Mouse (Mus musculus): ENCODE measurements at regions not wholly inside any gene's neighbourhood (a gene's known extent, or its start where the extent isn't known, plus 50 kb on each side); places are given as distances from the start of the nearest gene placed in this dataset.
"Not testable (repeated sequence)": the region's sequence is repeated elsewhere in the genome, so short reads cannot be mapped to it uniquely, and the experiment has no call there.

GRCm38 (mm10) chr7:62235766-62236165, 110.6 kb upstream of the Ndn start:
- no peaks in the 10 kb centered on the region for H3K9me3 ChIP-seq (replicated peaks; ENCODE audit: control insufficient read depth, low read length)

GRCm38 (mm10) chr7:62261688-62262114, 84.7 kb upstream of the Ndn start:
- Histone ChIP-seq H3K9me3 (replicated peaks; ENCODE audit: control insufficient read depth, low read length) (no peaks in the 10 kb centered on the region), H3K9ac (ENCODE audit: low read length) (no peak overlapping the region), H3K27ac (ENCODE audit: low read depth, low read length) (peak overlapping the region; percentile 52; the same call in 1 of the 2 replicates), H3K27me3 (replicated peaks; ENCODE audit: control insufficient read depth, insufficient read depth, low read length) (no peaks in the 10 kb centered on the region), H3K4me1 (ENCODE audit: control insufficient read depth, insufficient read depth, low read length) (no peaks in the 10 kb centered on the region), H3K36me3 (ENCODE audit: control insufficient read depth, insufficient read depth, low read length) (no peaks in the 10 kb centered on the region), H3K4me3 (ENCODE audit: low read depth, low read length) (no peak overlapping the region), H3K4me2 (ENCODE audit: low read length) (no peak overlapping the region)
- ATAC-seq (peak; percentile 94), DNase-seq (ENCODE audit: low spot score) (peak; percentile 85)
- 33% methylated on average over 8 of the region's 8 CpGs for WGBS

More at GRCm38 (mm10) chr7:62235766-62236165, 110.6 kb upstream of the Ndn start:
- Histone ChIP-seq H3K9ac (ENCODE audit: low read length) (no peak overlapping the region), H3K4me2 (ENCODE audit: low read length) (no peak overlapping the region), H3K27ac (ENCODE audit: low read depth, low read length) (no peak overlapping the region), H3K4me1 (ENCODE audit: control insufficient read depth, insufficient read depth, low read length) (peaks cover 9% of the 10 kb centered on the region; the same call in 1 of the 2 replicates), H3K27me3 (replicated peaks; ENCODE audit: control insufficient read depth, insufficient read depth, low read length) (no peaks in the 10 kb centered on the region), H3K4me3 (ENCODE audit: low read depth, low read length) (no peak overlapping the region), H3K36me3 (ENCODE audit: control insufficient read depth, insufficient read depth, low read length) (no peaks in the 10 kb centered on the region)
- no peak for ATAC-seq
- 50% methylated on average over 1 of the region's 1 CpGs for WGBS
- peak; percentile 50 for DNase-seq (ENCODE audit: low spot score)

- 34% methylated on average over 2 of the region's 2 CpGs for WGBS
- H3K27ac ChIP-seq (ENCODE audit: low read depth, low read length) = peak overlapping the region; percentile 52; the same call in 1 of the 2 replicates
- peak; percentile 21 for DNase-seq (ENCODE audit: low spot score)
- H3K9ac ChIP-seq (ENCODE audit: low read length); ATAC-seq; H3K27me3 ChIP-seq (replicated peaks; ENCODE audit: control insufficient read depth, insufficient read depth, low read length); H3K4me2 ChIP-seq (ENCODE audit: low read length); H3K4me1 ChIP-seq (ENCODE audit: control insufficient read depth, insufficient read depth, low read length); H3K36me3 ChIP-seq (ENCODE audit: control insufficient read depth, insufficient read depth, low read length); H3K4me3 ChIP-seq (ENCODE audit: low read depth, low read length); H3K9me3 ChIP-seq (replicated peaks; ENCODE audit: control insufficient read depth, low read length): not testable (repeated sequence)
Measured at GRCm38 (mm10) chr7:62262174-62262573, 84.2 kb upstream of the Ndn start.

GRCm38 (mm10) chr7:62269156-62269855, 77.1 kb upstream of the Ndn start:
- Histone ChIP-seq H3K9ac (ENCODE audit: low read length) (no peak overlapping the region), H3K36me3 (ENCODE audit: control insufficient read depth, insufficient read depth, low read length) (no peaks in the 10 kb centered on the region), H3K4me2 (ENCODE audit: low read length) (no peak overlapping the region), H3K9me3 (replicated peaks; ENCODE audit: control insufficient read depth, low read length) (no peaks in the 10 kb centered on the region), H3K4me3 (ENCODE audit: low read depth, low read length) (no peak overlapping the region), H3K27ac (ENCODE audit: low read depth, low read length) (peak overlapping the region; percentile 62), H3K4me1 (ENCODE audit: control insufficient read depth, insufficient read depth, low read length) (no peaks in the 10 kb centered on the region), H3K27me3 (replicated peaks; ENCODE audit: control insufficient read depth, insufficient read depth, low read length) (no peaks in the 10 kb centered on the region)
- DNase-seq (ENCODE audit: low spot score) = peak; percentile 71
- WGBS = 44% methylated on average over 1 of the region's 1 CpGs
- no peak for ATAC-seq

- ATAC-seq (peak; percentile 60; the same call in 1 of the 2 replicates), DNase-seq (ENCODE audit: low spot score) (peak; percentile 76)
- Histone ChIP-seq H3K4me1 (ENCODE audit: control insufficient read depth, insufficient read depth, low read length) (no peaks in the 10 kb centered on the region), H3K9ac (ENCODE audit: low read length) (no peak overlapping the region), H3K4me2 (ENCODE audit: low read length) (no peak overlapping the region), H3K4me3 (ENCODE audit: low read depth, low read length) (no peak overlapping the region), H3K9me3 (replicated peaks; ENCODE audit: control insufficient read depth, low read length) (no peaks in the 10 kb centered on the region), H3K27ac (ENCODE audit: low read depth, low read length) (no peak overlapping the region), H3K36me3 (ENCODE audit: control insufficient read depth, insufficient read depth, low read length) (no peaks in the 10 kb centered on the region), H3K27me3 (replicated peaks; ENCODE audit: control insufficient read depth, insufficient read depth, low read length) (no peaks in the 10 kb centered on the region)
- 54% methylated on average over 2 of the region's 2 CpGs for WGBS
Measured at GRCm38 (mm10) chr7:62276219-62276618, 70.2 kb upstream of the Ndn start.

- H3K27me3 ChIP-seq (replicated peaks; ENCODE audit: control insufficient read depth, insufficient read depth, low read length) = no peaks in the 10 kb centered on the region
- no peak overlapping the region for H3K9ac ChIP-seq (ENCODE audit: low read length)
- H3K4me3 ChIP-seq (ENCODE audit: low read depth, low read length) = no peak overlapping the region
- H3K9me3 ChIP-seq (replicated peaks; ENCODE audit: control insufficient read depth, low read length) = no peaks in the 10 kb centered on the region
- no peaks in the 10 kb centered on the region for H3K36me3 ChIP-seq (ENCODE audit: control insufficient read depth, insufficient read depth, low read length)
- H3K4me1 ChIP-seq (ENCODE audit: control insufficient read depth, insufficient read depth, low read length) = no peaks in the 10 kb centered on the region
- H3K4me2 ChIP-seq (ENCODE audit: low read length) = no peak overlapping the region
- H3K27ac ChIP-seq (ENCODE audit: low read depth, low read length) = peak overlapping the region; percentile 63
- DNase-seq (ENCODE audit: low spot score) (no peak), ATAC-seq (peak; percentile 14; the same call in 1 of the 2 replicates)
- WGBS = 38% methylated on average over 2 of the region's 2 CpGs
Measured at GRCm38 (mm10) chr7:62278492-62278891, 67.9 kb upstream of the Ndn start.

- DNase-seq (ENCODE audit: low spot score) (peak; percentile 44), ATAC-seq (peak; percentile 74)
- Histone ChIP-seq H3K9me3 (replicated peaks; ENCODE audit: control insufficient read depth, low read length) (no peaks in the 10 kb centered on the region), H3K9ac (ENCODE audit: low read length) (no peak overlapping the region), H3K27ac (ENCODE audit: low read depth, low read length) (peak overlapping the region; percentile 44; the same call in 1 of the 2 replicates), H3K27me3 (replicated peaks; ENCODE audit: control insufficient read depth, insufficient read depth, low read length) (no peaks in the 10 kb centered on the region), H3K4me2 (ENCODE audit: low read length) (no peak overlapping the region), H3K4me3 (ENCODE audit: low read depth, low read length) (no peak overlapping the region), H3K4me1 (ENCODE audit: control insufficient read depth, insufficient read depth, low read length) (no peaks in the 10 kb centered on the region), H3K36me3 (ENCODE audit: control insufficient read depth, insufficient read depth, low read length) (no peaks in the 10 kb centered on the region)
- WGBS = 50% methylated on average over 4 of the region's 4 CpGs
Measured at GRCm38 (mm10) chr7:62279022-62279421, 67.3 kb upstream of the Ndn start.

All from forebrain, embryonic 14.5 days (tissue).